In the genomic region with DNA sequence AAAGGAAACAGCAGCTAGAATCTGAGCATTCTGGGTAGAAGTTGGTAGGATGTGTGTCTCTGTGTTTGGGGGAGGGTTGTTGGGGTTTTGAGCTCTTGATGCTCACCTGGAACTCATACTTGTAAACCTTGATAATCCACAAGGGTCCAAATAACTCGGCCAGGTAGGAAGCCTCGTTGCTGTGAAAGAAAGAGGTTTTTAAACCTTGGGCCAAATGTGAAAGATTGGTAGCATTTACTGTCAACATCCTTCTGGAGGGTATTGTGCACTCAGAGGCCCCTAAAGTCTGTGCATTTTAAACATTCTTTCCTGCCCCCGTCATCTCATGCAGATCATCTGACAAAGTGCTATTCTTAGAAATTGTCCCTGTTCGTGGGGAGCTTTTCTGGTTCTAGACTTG, we compare ENCODE assay signal across 8 mouse cellular contexts. TPM values are rescaled to one million over a fixed set of nuclear protein-coding genes. Genes with fewer than 3 reads are reported as not detected.
DNase-seq lines count a peak whose midpoint lies in the region; ATAC-seq and TF ChIP-seq lines count a peak whose summit lies in the region.

A gene (plus strand): TSS at position 301 of the 400 bp plus-strand sequence.

- H3K9ac ChIP-seq in forebrain, embryonic 12.5 days = no peak within 1 kb of the TSS
- H3K9ac ChIP-seq in liver, embryonic 13.5 days = no peak within 1 kb of the TSS; the same call in 1 of the 2 replicates

- TF ChIP-seq CTCF in C2C12 (IDR thresholded peaks at IDR 0.05; ENCODE audit: control insufficient read depth, insufficient read depth, insufficient read length) = no peak
- no peak for TF ChIP-seq CTCF in G1E (IDR thresholded peaks at IDR 0.05; ENCODE audit: low read depth, low read length)

- no peaks in the 10 kb centered on the region for H3K9me3 ChIP-seq in G1E (replicated peaks)
- no peaks in the 10 kb centered on the region for H3K9me3 ChIP-seq in forebrain, embryonic 12.5 days
- H3K9me3 ChIP-seq in hindbrain, embryonic 10.5 days = no peaks in the 10 kb centered on the region
- no peaks in the 10 kb centered on the region for H3K9me3 ChIP-seq in liver, embryonic 13.5 days (replicated peaks)

- H3K4me1 ChIP-seq in G1E (ENCODE audit: insufficient read depth, low read depth, low read length) = peaks cover 57% of the 10 kb centered on the region
- peaks cover 34% of the 10 kb centered on the region for H3K4me1 ChIP-seq in forebrain, embryonic 12.5 days
- H3K4me1 ChIP-seq in hindbrain, embryonic 10.5 days (replicated peaks) = peaks cover 47% of the 10 kb centered on the region
- peaks cover 60% of the 10 kb centered on the region for H3K4me1 ChIP-seq in liver, embryonic 13.5 days (replicated peaks)

- peaks cover 40% of the 10 kb centered on the region for H3K36me3 ChIP-seq in C2C12 (ENCODE audit: control insufficient read depth, insufficient read depth)
- peaks cover 58% of the 10 kb centered on the region for H3K36me3 ChIP-seq in G1E (replicated peaks)
- peaks cover 25% of the 10 kb centered on the region for H3K36me3 ChIP-seq in forebrain, embryonic 12.5 days (replicated peaks)
- peaks cover 41% of the 10 kb centered on the region for H3K36me3 ChIP-seq in hindbrain, embryonic 10.5 days
- peaks cover 27% of the 10 kb centered on the region for H3K36me3 ChIP-seq in liver, embryonic 13.5 days

- H3K4me3 ChIP-seq in C2C12 (ENCODE audit: insufficient read depth, poor library complexity, severe bottlenecking) (no peak within 1 kb of the TSS), G1E (ENCODE audit: low read depth, low read length) (no peak within 1 kb of the TSS)
- no peak within 1 kb of the TSS; the same call in 1 of the 2 replicates for H3K4me3 ChIP-seq in forebrain, embryonic 12.5 days (replicated peaks)
- H3K4me3 ChIP-seq in hindbrain, embryonic 10.5 days = peak within 1 kb of the TSS; percentile 11; the same call in 1 of the 2 replicates
- H3K4me3 ChIP-seq in liver, embryonic 13.5 days (replicated peaks) = no peak within 1 kb of the TSS

- DNase-seq in G1E (ENCODE audit: low spot score) = no peak
- no peak for DNase-seq in hindbrain, embryonic 10.5 days (ENCODE audit: low spot score)
- DNase-seq in liver, embryonic 13.5 days = no peak
- DNase-seq in spleen, postnatal 36 days (ENCODE audit: low spot score in 2 of 2) = no peak
- no peak for DNase-seq in urinary bladder, postnatal 10 days (ENCODE audit: low spot score)
- no peak for DNase-seq in kidney, postnatal 10 days

- H3ac ChIP-seq in C2C12 (ENCODE audit: control insufficient read depth, insufficient read length, low read depth) = no peak within 1 kb of the TSS

- WGBS in forebrain, embryonic 12.5 days = 80% methylated on average over 4 of the region's 4 CpGs
- 87% methylated on average over 4 of the region's 4 CpGs for WGBS in hindbrain, embryonic 10.5 days
- WGBS in liver, embryonic 13.5 days (ENCODE audit: insufficient replicate concordance) = 57% methylated on average over 4 of the region's 4 CpGs

- H3K79me3 ChIP-seq in C2C12 (ENCODE audit: low read depth) = peaks cover 29% of the 10 kb centered on the region

- H3K27me3 ChIP-seq in C2C12 (ENCODE audit: control insufficient read depth, insufficient read depth, insufficient read length) = no peaks in the 10 kb centered on the region
- H3K27me3 ChIP-seq in G1E (ENCODE audit: insufficient read depth, low read length) = no peaks in the 10 kb centered on the region
- no peaks in the 10 kb centered on the region for H3K27me3 ChIP-seq in forebrain, embryonic 12.5 days
- H3K27me3 ChIP-seq in hindbrain, embryonic 10.5 days (ENCODE audit: insufficient read depth, poor library complexity, severe bottlenecking) = no peaks in the 10 kb centered on the region
- no peaks in the 10 kb centered on the region for H3K27me3 ChIP-seq in liver, embryonic 13.5 days

- no peak for ATAC-seq in G1E (ENCODE audit: extremely low read depth, insufficient number of reproducible peaks, low FRiP score, poor library complexity, severe bottlenecking)
- ATAC-seq in forebrain, embryonic 12.5 days (ENCODE audit: low FRiP score) = no peak
- no peak for ATAC-seq in liver, embryonic 13.5 days (ENCODE audit: low read depth)

- H3K27ac ChIP-seq in forebrain, embryonic 12.5 days = no peak within 1 kb of the TSS
- no peak within 1 kb of the TSS for H3K27ac ChIP-seq in hindbrain, embryonic 10.5 days
- H3K27ac ChIP-seq in liver, embryonic 13.5 days = no peak within 1 kb of the TSS

- no peak within 1 kb of the TSS for H3K4me2 ChIP-seq in forebrain, embryonic 12.5 days
- H3K4me2 ChIP-seq in liver, embryonic 13.5 days = no peak within 1 kb of the TSS

- peaks cover 57% of the 10 kb centered on the region for H3K79me2 ChIP-seq in C2C12 (ENCODE audit: control insufficient read depth, insufficient read depth)

TF ChIP-seq in C2C12, 6 proteins besides CTCF, POLR2A, EP300 and RAD21:
- TF ChIP-seq FOSL1 (IDR thresholded peaks at IDR 0.05; ENCODE audit: insufficient read depth, low read length, poor library complexity, severe bottlenecking) = no peak
- TF ChIP-seq CEBPB (IDR thresholded peaks at IDR 0.05; ENCODE audit: low read depth) = no peak
- TF ChIP-seq USF1 (IDR thresholded peaks at IDR 0.05; ENCODE audit: low read depth) = no peak
- TF ChIP-seq MYOD1 (IDR thresholded peaks at IDR 0.05; ENCODE audit: control insufficient read depth, insufficient read length, low read depth) = no peak
- TF ChIP-seq MYOG (IDR thresholded peaks at IDR 0.05; ENCODE audit: control insufficient read depth, extremely low read depth, insufficient read length) = no peak

RNA-seq across cellular contexts. Expression of the gene that starts here (rescaled TPM):
- 11.8 TPM for polyA plus RNA-seq in C2C12 (2012; fragmentation: generic; extraction: Trizol)
- 20.7 and 21.5 TPM in 2 replicates for total RNA-seq in G1E (2014; fragmentation: Nextera tagmentation)
- 73.2 and 82.9 TPM in 2 replicates for total RNA-seq in G1E (2017)
- 112 and 124 TPM in 2 replicates for polyA plus RNA-seq in G1E (2012)
- 124 and 130 TPM in 2 replicates for polyA plus RNA-seq in forebrain, embryonic 12.5 days (2016; fragmentation: Nextera tagmentation; extraction: Ambion mirVana)
- polyA plus RNA-seq in hindbrain, embryonic 10.5 days (2016; fragmentation: Nextera tagmentation; extraction: Ambion mirVana) = 110 and 135 TPM in 2 replicates
- 111 and 119 TPM in 2 replicates for polyA plus RNA-seq in liver, embryonic 13.5 days (2015; fragmentation: Nextera tagmentation; extraction: Ambion mirVana)
